Mouse (Mus musculus) 3T3-L1 (cell line): ENCODE measurements around the gene Ptch2.

ENCODE experiments used
- DNase-seq: peaks from one replicate; pipeline ENCODE4 v3.0.0-alpha.2; 2015; ENCODE audit warnings: low read depth, low spot score

The Ptch2 gene

GRCm38 (mm10) chr4:117151416-117151815 is 55.5 kb downstream of the Ptch2 start:
- DNase-seq: no peak

- peak; percentile 17 for DNase-seq
These were observed 56.8 kb downstream of the Ptch2 start for GRCm38 (mm10) chr4:117152714-117153113.

GRCm38 (mm10) chr4:117155020-117155791 is 59.3 kb downstream of the Ptch2 start:
- DNase-seq: peak; percentile 41

GRCm38 (mm10) chr4:117155792-117156355 is 60.0 kb downstream of the Ptch2 start, which contains the start of gene Rps8:
Gene Rps8, minus strand, starts transcription at chr4:117156243.
- peak; percentile 86 for DNase-seq

- DNase-seq: no peak
These were observed 60.5 kb downstream of the Ptch2 start for GRCm38 (mm10) chr4:117156372-117156771.

- DNase-seq: no peak
These were observed 63.8 kb downstream of the Ptch2 start for GRCm38 (mm10) chr4:117159666-117160065.

GRCm38 (mm10) chr4:117161183-117161582 is 65.3 kb downstream of the Ptch2 start:
- DNase-seq: no peak
